Mouse (Mus musculus) limb, embryonic 11.5 days (tissue): ENCODE data around the gene Rsg1. TPM values are rescaled to one million over a fixed set of nuclear protein-coding genes. Genes with fewer than 3 reads are reported as not detected.
A peak's percentile ranks its signal among the peaks of the same experiment; 100 is the strongest.

ENCODE experiments used
- ATAC-seq: fragments of 200-750 bp; cut with Nextera tagmentation; 2 replicates; pipeline ENCODE4 v1.8.0; 2017; ENCODE audit warnings: low read depth; ENCODE audit not compliant: insufficient number of reproducible peaks, low FRiP score, low TSS enrichment
- DNase-seq: peaks from one replicate; pipeline ENCODE4 v3.0.0-alpha.2; 2015; ENCODE audit warnings: low spot score
- H3K27ac ChIP-seq: fragments of 300-500 bp; sonication (generic); replicated peaks from 2 replicates; pipeline ENCODE4 v1.5.1; 2014; ENCODE audit warnings: low read depth, mild to moderate bottlenecking, low read length
- H3K27me3 ChIP-seq: fragments of 300-500 bp; sonication (generic); 2 replicates; pipeline ENCODE4 v1.6.1; 2014; ENCODE audit warnings: mild to moderate bottlenecking, low read length, mixed read lengths; ENCODE audit not compliant: control insufficient read depth, insufficient read depth
- H3K36me3 ChIP-seq: fragments of 300-500 bp; sonication (generic); 2 replicates; pipeline ENCODE4 v1.6.1; 2014; ENCODE audit warnings: mild to moderate bottlenecking, low read length, moderate library complexity, mixed read lengths; ENCODE audit not compliant: control insufficient read depth, insufficient read depth
- H3K4me1 ChIP-seq: fragments of 300-500 bp; sonication (generic); 2 replicates; pipeline ENCODE4 v1.6.1; 2014; ENCODE audit warnings: low read length, mixed read lengths; ENCODE audit not compliant: control insufficient read depth, insufficient read depth
- H3K4me2 ChIP-seq: fragments of 300-500 bp; sonication (generic); 2 replicates; pipeline ENCODE4 v1.6.1; 2014; ENCODE audit warnings: low read depth, mild to moderate bottlenecking, moderate library complexity; ENCODE audit not compliant: severe bottlenecking
- H3K4me3 ChIP-seq: fragments of 300-500 bp; sonication (generic); 2 replicates; pipeline ENCODE4 v1.5.1; 2014; ENCODE audit warnings: low read depth, low read length
- H3K9ac ChIP-seq: fragments of 300-500 bp; sonication (generic); 2 replicates; pipeline ENCODE4 v1.6.1; 2014; ENCODE audit warnings: mild to moderate bottlenecking, low read length
- H3K9me3 ChIP-seq: fragments of 300-500 bp; sonication (generic); 2 replicates; pipeline ENCODE4 v1.6.1; 2016; ENCODE audit warnings: low read length; ENCODE audit not compliant: control insufficient read depth
- WGBS: fragments of 180-500 bp; shearing (Covaris S2); extraction: QIAGEN DNeasy Blood & Tissue Kit; methylation state at CpG from one replicate; pipeline ENCODE4 v1.1.7; 2014; 5-methylcytosine and 5-hydroxymethylcytosine counted together
- polyA plus RNA-seq: library from polyadenylated mRNA; unstranded; fragments of >200 nt; fragmentation: Nextera tagmentation; extraction: Ambion mirVana; gene quantifications from 2 replicates; pipeline ENCODE4 v1.2.1, GENCODE M21; 2014

The Rsg1 gene
- polyA plus RNA-seq, 1 experiment from 2014 or later = 5.3 TPM

- peak overlapping the region; percentile 29 for H3K4me3 ChIP-seq
- peaks cover 17% of the 10 kb centered on the region for H3K4me1 ChIP-seq
- H3K27ac ChIP-seq = no peak overlapping the region
- peaks cover 60% of the 10 kb centered on the region for H3K27me3 ChIP-seq
- peak overlapping the region; percentile 65 for H3K4me2 ChIP-seq
- 7% methylated on average over 20 of the region's 20 CpGs for WGBS
- DNase-seq (no peak), ATAC-seq (no peak)
- no peaks in the 10 kb centered on the region for H3K9me3 ChIP-seq
- no peaks in the 10 kb centered on the region for H3K36me3 ChIP-seq
- no peak overlapping the region for H3K9ac ChIP-seq
Observed at GRCm38 (mm10) chr4:141238492-141239387, 25.0 kb downstream of the Rsg1 start.

- ATAC-seq = peak; percentile 89
- Histone ChIP-seq H3K4me1 (peaks cover 17% of the 10 kb centered on the region), H3K9ac (no peak within 1 kb of the TSS; the same call in 1 of the 2 replicates), H3K27me3 (peaks cover 67% of the 10 kb centered on the region), H3K9me3 (no peaks in the 10 kb centered on the region), H3K27ac (no peak within 1 kb of the TSS), H3K36me3 (no peaks in the 10 kb centered on the region), H3K4me2 (peak within 1 kb of the TSS; percentile 65), H3K4me3 (peak within 1 kb of the TSS; percentile 29)
- WGBS = 2% methylated on average over 31 of the region's 31 CpGs
- peak; percentile 87 for DNase-seq
Observed at GRCm38 (mm10) chr4:141239388-141240125, 25.8 kb downstream of the Rsg1 start, which contains the start of gene Arhgef19. Gene Arhgef19 (plus strand): TSS chr4:141239499.

- Histone ChIP-seq H3K9ac (no peak overlapping the region), H3K4me1 (peaks cover 17% of the 10 kb centered on the region), H3K4me3 (no peak overlapping the region), H3K27me3 (peaks cover 77% of the 10 kb centered on the region), H3K9me3 (no peaks in the 10 kb centered on the region), H3K27ac (no peak overlapping the region), H3K36me3 (no peaks in the 10 kb centered on the region), H3K4me2 (no peak overlapping the region)
- under 1% methylated on average over 14 of the region's 14 CpGs for WGBS
- DNase-seq (peak; percentile 57), ATAC-seq (no peak)
Observed at GRCm38 (mm10) chr4:141240617-141241016, 26.9 kb downstream of the Rsg1 start.

GRCm38 (mm10) chr4:141241861-141242260 is 28.1 kb downstream of the Rsg1 start:
- H3K36me3 ChIP-seq = no peaks in the 10 kb centered on the region
- peaks cover 90% of the 10 kb centered on the region for H3K27me3 ChIP-seq
- H3K4me2 ChIP-seq = no peak overlapping the region
- ATAC-seq = no peak
- whole genome bisulfite sequencing = 24% methylated on average over 15 of the region's 15 CpGs
- H3K4me3 ChIP-seq = no peak overlapping the region
- H3K4me1 ChIP-seq = peaks cover 26% of the 10 kb centered on the region
- no peak overlapping the region for H3K9ac ChIP-seq
- DNase-seq = no peak
- H3K9me3 ChIP-seq = no peaks in the 10 kb centered on the region
- no peak overlapping the region for H3K27ac ChIP-seq

- Histone ChIP-seq H3K36me3 (no peaks in the 10 kb centered on the region), H3K4me2 (peak overlapping the region; percentile 28), H3K9me3 (no peaks in the 10 kb centered on the region), H3K9ac (peak overlapping the region; percentile 28; the same call in 1 of the 2 replicates), H3K27ac (no peak overlapping the region), H3K4me1 (peaks cover 30% of the 10 kb centered on the region), H3K27me3 (peaks cover 93% of the 10 kb centered on the region), H3K4me3 (0 out of 2 replicates have a peak overlapping the region, but pooled peaks have one; percentile 8)
- ATAC-seq (no peak), DNase-seq (peak; percentile 48)
- WGBS = 6% methylated on average over 11 of the region's 11 CpGs
Observed at GRCm38 (mm10) chr4:141242651-141243241, 29.0 kb downstream of the Rsg1 start.

GRCm38 (mm10) chr4:141243636-141244035 is 29.9 kb downstream of the Rsg1 start:
- 61% methylated on average over 5 of the region's 5 CpGs for WGBS
- DNase-seq = no peak
- no peak overlapping the region for H3K4me3 ChIP-seq
- H3K27ac ChIP-seq = no peak overlapping the region
- H3K27me3 ChIP-seq = peaks cover 95% of the 10 kb centered on the region
- no peak overlapping the region for H3K9ac ChIP-seq
- H3K36me3 ChIP-seq = no peaks in the 10 kb centered on the region
- ATAC-seq = no peak
- H3K4me1 ChIP-seq = peaks cover 39% of the 10 kb centered on the region
- H3K9me3 ChIP-seq = no peaks in the 10 kb centered on the region
- no peak overlapping the region for H3K4me2 ChIP-seq

GRCm38 (mm10) chr4:141244401-141244800 is 30.6 kb downstream of the Rsg1 start:
- Histone ChIP-seq H3K27ac (no peak overlapping the region), H3K27me3 (peaks cover 95% of the 10 kb centered on the region), H3K4me2 (peak overlapping the region; percentile 2; the same call in 1 of the 2 replicates), H3K4me3 (no peak overlapping the region), H3K36me3 (no peaks in the 10 kb centered on the region), H3K9me3 (no peaks in the 10 kb centered on the region), H3K4me1 (peaks cover 36% of the 10 kb centered on the region), H3K9ac (no peak overlapping the region)
- DNase-seq (no peak), ATAC-seq (no peak)
- 59% methylated on average over 5 of the region's 5 CpGs for WGBS

GRCm38 (mm10) chr4:141244931-141245425 is 31.2 kb downstream of the Rsg1 start:
- no peaks in the 10 kb centered on the region for H3K36me3 ChIP-seq
- no peak overlapping the region for H3K27ac ChIP-seq
- no peaks in the 10 kb centered on the region for H3K9me3 ChIP-seq
- ATAC-seq (no peak), DNase-seq (no peak)
- peaks cover 32% of the 10 kb centered on the region for H3K4me1 ChIP-seq
- no peak overlapping the region for H3K4me3 ChIP-seq
- WGBS = 22% methylated on average over 9 of the region's 9 CpGs
- peaks cover 92% of the 10 kb centered on the region for H3K27me3 ChIP-seq
- no peak overlapping the region for H3K9ac ChIP-seq
- peak overlapping the region; percentile 16; the same call in 1 of the 2 replicates for H3K4me2 ChIP-seq
